Mouse (Mus musculus): ENCODE results near the gene Pigl. TPM values are rescaled to one million over a fixed set of nuclear protein-coding genes. Genes with fewer than 3 reads are reported as not detected.

Pigl gene
- polyA plus RNA-seq, 1 experiment from 2014 or later = 12.4 TPM

GRCm38 (mm10) chr11:62553186-62553585 is 94.9 kb downstream of the Pigl start:
- H3K4me2 ChIP-seq = peak overlapping the region; percentile 90

GRCm38 (mm10) chr11:62553633-62554032 is 95.4 kb downstream of the Pigl start:
- H3K4me2 ChIP-seq = peak overlapping the region; percentile 90
- no peak overlapping the region for H3K27ac ChIP-seq
- H3K4me1 ChIP-seq = peaks cover 35% of the 10 kb centered on the region
- no peak for ATAC-seq (replicated peaks; ENCODE audit: low FRiP score)
- H3K9me3 ChIP-seq (replicated peaks) = no peaks in the 10 kb centered on the region
- H3K4me3 ChIP-seq (replicated peaks) = peak overlapping the region; percentile 52
- peaks cover 26% of the 10 kb centered on the region for H3K36me3 ChIP-seq
- peak overlapping the region; percentile 53 for H3K9ac ChIP-seq
- no peaks in the 10 kb centered on the region for H3K27me3 ChIP-seq
- WGBS = 80% methylated on average over 5 of the region's 5 CpGs

More at GRCm38 (mm10) chr11:62553186-62553585, 94.9 kb downstream of the Pigl start:
- Histone ChIP-seq H3K36me3 (peaks cover 26% of the 10 kb centered on the region), H3K4me1 (peaks cover 35% of the 10 kb centered on the region), H3K9me3 (replicated peaks) (no peaks in the 10 kb centered on the region), H3K27ac (no peak overlapping the region), H3K4me3 (replicated peaks) (peak overlapping the region; percentile 52), H3K27me3 (no peaks in the 10 kb centered on the region), H3K9ac (peak overlapping the region; percentile 53)
- 31% methylated on average over 1 of the region's 1 CpGs for WGBS
- ATAC-seq (replicated peaks; ENCODE audit: low FRiP score) = no peak

- Histone ChIP-seq H3K36me3 (peaks cover 26% of the 10 kb centered on the region), H3K9ac (peak overlapping the region; percentile 53; the same call in 1 of the 2 replicates), H3K4me1 (peaks cover 38% of the 10 kb centered on the region), H3K27me3 (no peaks in the 10 kb centered on the region), H3K4me2 (peak overlapping the region; percentile 90), H3K4me3 (replicated peaks) (peak overlapping the region; percentile 52), H3K27ac (no peak overlapping the region), H3K9me3 (replicated peaks) (no peaks in the 10 kb centered on the region)
- WGBS = 76% methylated on average over 5 of the region's 5 CpGs
- no peak for ATAC-seq (replicated peaks; ENCODE audit: low FRiP score)
These were observed 96.0 kb downstream of the Pigl start for GRCm38 (mm10) chr11:62554163-62554855.

GRCm38 (mm10) chr11:62554934-62555517 is 96.8 kb downstream of the Pigl start:
- ATAC-seq (replicated peaks; ENCODE audit: low FRiP score) = no peak
- no peaks in the 10 kb centered on the region for H3K27me3 ChIP-seq
- H3K4me3 ChIP-seq (replicated peaks) = peak overlapping the region; percentile 52
- H3K9ac ChIP-seq = no peak overlapping the region
- H3K4me2 ChIP-seq = peak overlapping the region; percentile 90
- H3K9me3 ChIP-seq (replicated peaks) = no peaks in the 10 kb centered on the region
- H3K4me1 ChIP-seq = peaks cover 35% of the 10 kb centered on the region
- peaks cover 26% of the 10 kb centered on the region for H3K36me3 ChIP-seq
- H3K27ac ChIP-seq = no peak overlapping the region

- Histone ChIP-seq H3K27me3 (no peaks in the 10 kb centered on the region), H3K27ac (peak overlapping the region; percentile 9; the same call in 1 of the 2 replicates), H3K9ac (no peak overlapping the region), H3K4me3 (replicated peaks) (no peak overlapping the region), H3K36me3 (peaks cover 26% of the 10 kb centered on the region), H3K4me1 (peaks cover 41% of the 10 kb centered on the region), H3K4me2 (no peak overlapping the region), H3K9me3 (replicated peaks) (no peaks in the 10 kb centered on the region)
- no peak for ATAC-seq (replicated peaks; ENCODE audit: low FRiP score)
These were observed 97.7 kb downstream of the Pigl start for GRCm38 (mm10) chr11:62555896-62556412.

- Histone ChIP-seq H3K27ac (no peak overlapping the region), H3K27me3 (no peaks in the 10 kb centered on the region), H3K4me3 (replicated peaks) (no peak overlapping the region), H3K4me2 (no peak overlapping the region), H3K9me3 (replicated peaks) (no peaks in the 10 kb centered on the region), H3K36me3 (peaks cover 26% of the 10 kb centered on the region), H3K4me1 (peaks cover 43% of the 10 kb centered on the region), H3K9ac (no peak overlapping the region)
- ATAC-seq (replicated peaks; ENCODE audit: low FRiP score) = no peak
- WGBS = 68% methylated on average over 5 of the region's 5 CpGs
These were observed 98.9 kb downstream of the Pigl start for GRCm38 (mm10) chr11:62557205-62557604.

- no peak for ATAC-seq (replicated peaks; ENCODE audit: low FRiP score)
- no peak overlapping the region for H3K4me3 ChIP-seq (replicated peaks)
- H3K36me3 ChIP-seq = peaks cover 23% of the 10 kb centered on the region
These were observed 99.9 kb downstream of the Pigl start for GRCm38 (mm10) chr11:62558152-62558551.

GRCm38 (mm10) chr11:62558961-62559646 is 100.8 kb downstream of the Pigl start:
- H3K4me3 ChIP-seq (replicated peaks) = no peak overlapping the region
- H3K9me3 ChIP-seq (replicated peaks) = no peaks in the 10 kb centered on the region
- 23% methylated on average over 6 of the region's 6 CpGs for WGBS
- peaks cover 14% of the 10 kb centered on the region for H3K36me3 ChIP-seq
- H3K27me3 ChIP-seq = no peaks in the 10 kb centered on the region
- peak; percentile 38; the same call in 1 of the 2 replicates for ATAC-seq (replicated peaks; ENCODE audit: low FRiP score)
- no peak overlapping the region for H3K4me2 ChIP-seq
- H3K4me1 ChIP-seq = peaks cover 32% of the 10 kb centered on the region
- 0 out of 2 replicates have a peak overlapping the region, but pooled peaks have one; percentile 32 for H3K27ac ChIP-seq
- H3K9ac ChIP-seq = no peak overlapping the region

More at GRCm38 (mm10) chr11:62558152-62558551, 99.9 kb downstream of the Pigl start:
- 57% methylated on average over 2 of the region's 2 CpGs for WGBS
- Histone ChIP-seq H3K9me3 (replicated peaks) (no peaks in the 10 kb centered on the region), H3K4me2 (no peak overlapping the region), H3K27ac (0 out of 2 replicates have a peak overlapping the region, but pooled peaks have one; percentile 32), H3K9ac (no peak overlapping the region), H3K4me1 (peaks cover 42% of the 10 kb centered on the region), H3K27me3 (no peaks in the 10 kb centered on the region)

- no peak overlapping the region for H3K27ac ChIP-seq
- H3K9me3 ChIP-seq (replicated peaks) = no peaks in the 10 kb centered on the region
- peak overlapping the region; percentile 42 for H3K4me3 ChIP-seq (replicated peaks)
- H3K36me3 ChIP-seq = peaks cover under 1% of the 10 kb centered on the region; the same call in 1 of the 2 replicates
- no peaks in the 10 kb centered on the region for H3K27me3 ChIP-seq
- H3K9ac ChIP-seq = peak overlapping the region; percentile 25; the same call in 1 of the 2 replicates
- no peak for ATAC-seq (replicated peaks; ENCODE audit: low FRiP score)
- peaks cover 18% of the 10 kb centered on the region for H3K4me1 ChIP-seq
- peak overlapping the region; percentile 76 for H3K4me2 ChIP-seq
- 37% methylated on average over 43 of the region's 43 CpGs for WGBS
These were observed 102.3 kb downstream of the Pigl start for GRCm38 (mm10) chr11:62560463-62561016.

- Histone ChIP-seq H3K27me3 (no peaks in the 10 kb centered on the region), H3K36me3 (no peaks in the 10 kb centered on the region), H3K4me1 (peaks cover 26% of the 10 kb centered on the region), H3K9ac (no peak overlapping the region), H3K4me2 (no peak overlapping the region), H3K4me3 (replicated peaks) (no peak overlapping the region), H3K9me3 (replicated peaks) (no peaks in the 10 kb centered on the region), H3K27ac (no peak overlapping the region)
- 86% methylated on average over 2 of the region's 2 CpGs for WGBS
- ATAC-seq (replicated peaks; ENCODE audit: low FRiP score) = no peak
These were observed 105.3 kb downstream of the Pigl start for GRCm38 (mm10) chr11:62563590-62563989.
